Mouse (Mus musculus) erythroblast, embryonic 14.5 days (primary cell): ENCODE data around the gene Npff. TPM values are rescaled to one million over a fixed set of nuclear protein-coding genes. Genes with fewer than 3 reads are reported as not detected.

ENCODE experiments used
- H3K27me3 ChIP-seq: 2 replicates; pipeline ENCODE4 v1.6.1; 2012; ENCODE audit warnings: inconsistent platforms; ENCODE audit not compliant: control insufficient read depth
- H3K36me3 ChIP-seq: 2 replicates; pipeline ENCODE4 v1.6.1; 2012; ENCODE audit warnings: mild to moderate bottlenecking, inconsistent platforms; ENCODE audit not compliant: control insufficient read depth
- H3K4me1 ChIP-seq: 2 replicates; pipeline ENCODE4 v1.6.1; 2012; ENCODE audit warnings: inconsistent platforms; ENCODE audit not compliant: control insufficient read depth
- H3K4me3 ChIP-seq: replicated peaks from 2 replicates; pipeline ENCODE3; 2012; ENCODE audit warnings: moderate library complexity, mild to moderate bottlenecking, inconsistent platforms
- H3K9me3 ChIP-seq: 2 replicates; pipeline ENCODE4 v1.6.1; 2012; ENCODE audit warnings: low read length, inconsistent platforms, mixed read lengths; ENCODE audit not compliant: control insufficient read depth
- GATA1 ChIP-seq: IDR thresholded peaks from 2 replicates; pipeline ENCODE4 v1.6.1; 2012; ENCODE audit warnings: low read length, inconsistent platforms, mixed read lengths
- TAL1 ChIP-seq: IDR thresholded peaks from 3 replicates; pipeline ENCODE4 v1.6.1; 2012; ENCODE audit warnings: low read length, inconsistent platforms, mixed read lengths
- polyA plus RNA-seq: library from polyadenylated mRNA; stranded (reverse); fragments of >175 nt; gene quantifications from 2 replicates; pipeline ENCODE4 v1.2.3, GENCODE M21; 2012

The Npff gene
- polyA plus RNA-seq, 1 experiment, result 0.16 TPM

- no peaks in the 10 kb centered on the region for H3K4me1 ChIP-seq
- TF ChIP-seq TAL1 (no peak), GATA1 (no peak)
- H3K9me3 ChIP-seq, result no peaks in the 10 kb centered on the region
- peaks cover 56% of the 10 kb centered on the region for H3K36me3 ChIP-seq
- no peak overlapping the region for H3K4me3 ChIP-seq
- no peaks in the 10 kb centered on the region for H3K27me3 ChIP-seq
Observed at GRCm38 (mm10) chr15:102546677-102547427, 22.1 kb upstream of the Npff start.

GRCm38 (mm10) chr15:102546246-102546645 is 21.5 kb upstream of the Npff start:
- Histone ChIP-seq H3K4me1 (no peaks in the 10 kb centered on the region), H3K27me3 (no peaks in the 10 kb centered on the region), H3K9me3 (no peaks in the 10 kb centered on the region), H3K36me3 (peaks cover 55% of the 10 kb centered on the region), H3K4me3 (no peak overlapping the region)
- TF ChIP-seq TAL1, result no peak

- Histone ChIP-seq H3K27me3 (no peaks in the 10 kb centered on the region), H3K36me3 (peaks cover 64% of the 10 kb centered on the region), H3K4me1 (no peaks in the 10 kb centered on the region), H3K9me3 (no peaks in the 10 kb centered on the region), H3K4me3 (no peak overlapping the region)
- no peak for TF ChIP-seq TAL1
Observed at GRCm38 (mm10) chr15:102544801-102545200, 20.1 kb upstream of the Npff start.

GRCm38 (mm10) chr15:102533926-102534325 is 9.2 kb upstream of the Npff start:
- TF ChIP-seq TAL1 (no peak), GATA1 (no peak)
- no peaks in the 10 kb centered on the region for H3K27me3 ChIP-seq
- peaks cover 75% of the 10 kb centered on the region for H3K36me3 ChIP-seq
- no peaks in the 10 kb centered on the region for H3K4me1 ChIP-seq
- H3K9me3 ChIP-seq, result no peaks in the 10 kb centered on the region
- no peak overlapping the region for H3K4me3 ChIP-seq

- TF ChIP-seq TAL1, result no peak
- TF ChIP-seq GATA1, result no peak
- Histone ChIP-seq H3K27me3 (no peaks in the 10 kb centered on the region), H3K9me3 (no peaks in the 10 kb centered on the region), H3K36me3 (peaks cover 83% of the 10 kb centered on the region), H3K4me1 (no peaks in the 10 kb centered on the region), H3K4me3 (no peak overlapping the region)
Observed at GRCm38 (mm10) chr15:102532106-102532900, 7.6 kb upstream of the Npff start.

GRCm38 (mm10) chr15:102531586-102531985 is 6.8 kb upstream of the Npff start:
- TF ChIP-seq TAL1 (no peak), GATA1 (no peak)
- Histone ChIP-seq H3K9me3 (no peaks in the 10 kb centered on the region), H3K27me3 (no peaks in the 10 kb centered on the region), H3K36me3 (peaks cover 80% of the 10 kb centered on the region), H3K4me1 (no peaks in the 10 kb centered on the region), H3K4me3 (no peak overlapping the region)

GRCm38 (mm10) chr15:102530566-102530965 is 5.8 kb upstream of the Npff start:
- no peaks in the 10 kb centered on the region for H3K9me3 ChIP-seq
- H3K27me3 ChIP-seq, result no peaks in the 10 kb centered on the region
- TF ChIP-seq TAL1 (no peak), GATA1 (no peak)
- no peaks in the 10 kb centered on the region for H3K4me1 ChIP-seq
- H3K4me3 ChIP-seq, result no peak overlapping the region
- peaks cover 70% of the 10 kb centered on the region for H3K36me3 ChIP-seq

GRCm38 (mm10) chr15:102528396-102528795 is 3.7 kb upstream of the Npff start:
- Histone ChIP-seq H3K27me3 (no peaks in the 10 kb centered on the region), H3K4me3 (no peak overlapping the region), H3K9me3 (no peaks in the 10 kb centered on the region), H3K36me3 (peaks cover 67% of the 10 kb centered on the region), H3K4me1 (no peaks in the 10 kb centered on the region)
- TF ChIP-seq TAL1, result no peak
- TF ChIP-seq GATA1, result no peak

GRCm38 (mm10) chr15:102527936-102528335 is 3.2 kb upstream of the Npff start:
- no peaks in the 10 kb centered on the region for H3K27me3 ChIP-seq
- no peak overlapping the region for H3K4me3 ChIP-seq
- TF ChIP-seq GATA1 (no peak), TAL1 (no peak)
- H3K4me1 ChIP-seq, result no peaks in the 10 kb centered on the region
- peaks cover 66% of the 10 kb centered on the region for H3K36me3 ChIP-seq
- no peaks in the 10 kb centered on the region for H3K9me3 ChIP-seq
